Mouse (Mus musculus) midbrain, postnatal 0 days (tissue): Measurements from ENCODE around the gene Scamp4. TPM values are rescaled to one million over a fixed set of nuclear protein-coding genes. Genes with fewer than 3 reads are reported as not detected.

ENCODE experiments used
- ATAC-seq: fragments of 200-750 bp; cut with Nextera tagmentation; 2 replicates; pipeline ENCODE4 v1.8.0; 2017; ENCODE audit warnings: moderate number of reproducible peaks, mild to moderate bottlenecking, moderate TSS enrichment, moderate library complexity; ENCODE audit not compliant: low FRiP score
- DNase-seq: peaks from one replicate; pipeline ENCODE4 v3.0.0-alpha.2; 2015; ENCODE audit warnings: low spot score
- H3K27ac ChIP-seq: fragments of 300-500 bp; sonication (generic); 2 replicates; pipeline ENCODE4 v1.5.1; 2014; ENCODE audit warnings: low read depth, mild to moderate bottlenecking, low read length, mixed read lengths
- H3K27me3 ChIP-seq: fragments of 300-500 bp; sonication (generic); 2 replicates; pipeline ENCODE4 v1.6.1; 2014; ENCODE audit warnings: low read length, control low read depth, mixed read lengths; ENCODE audit not compliant: insufficient read depth
- H3K36me3 ChIP-seq: fragments of 300-500 bp; sonication (generic); 2 replicates; pipeline ENCODE4 v1.6.1; 2014; ENCODE audit warnings: low read length, control low read depth, mixed read lengths; ENCODE audit not compliant: insufficient read depth
- H3K4me1 ChIP-seq: fragments of 300-500 bp; sonication (generic); 2 replicates; pipeline ENCODE4 v1.6.1; 2014; ENCODE audit warnings: mild to moderate bottlenecking, control low read depth, antibody characterized with exemption, low read length, mixed read lengths; ENCODE audit not compliant: insufficient read depth
- H3K4me2 ChIP-seq: fragments of 300-500 bp; sonication (generic); 2 replicates; pipeline ENCODE4 v1.6.1; 2014; ENCODE audit warnings: low read depth, mild to moderate bottlenecking, low read length, mixed read lengths; ENCODE audit not compliant: poor library complexity, severe bottlenecking
- H3K4me3 ChIP-seq: fragments of 300-500 bp; sonication (generic); 2 replicates; pipeline ENCODE4 v1.5.1; 2014; ENCODE audit warnings: low read depth, mild to moderate bottlenecking, low read length, moderate library complexity
- H3K9ac ChIP-seq: fragments of 300-500 bp; sonication (generic); replicated peaks from 2 replicates; pipeline ENCODE4 v1.6.1; 2014; ENCODE audit warnings: mild to moderate bottlenecking, low read length, moderate library complexity, mixed read lengths; ENCODE audit not compliant: poor library complexity, severe bottlenecking
- H3K9me3 ChIP-seq: fragments of 300-500 bp; sonication (generic); 2 replicates; pipeline ENCODE4 v1.6.1; 2016; ENCODE audit warnings: low read length, control low read depth
- CTCF ChIP-seq: IDR thresholded peaks from 2 replicates; pipeline ENCODE4 v1.5.1; 2016; ENCODE audit warnings: antibody characterized with exemption, mild to moderate bottlenecking
- WGBS: fragments of 180-500 bp; shearing (Covaris S2); extraction: QIAGEN DNeasy Blood & Tissue Kit; methylation state at CpG from one replicate; pipeline ENCODE4 v1.1.7; 2014; 5-methylcytosine and 5-hydroxymethylcytosine counted together
- polyA plus RNA-seq: library from polyadenylated mRNA; unstranded; fragments of >200 nt; fragmentation: Nextera tagmentation; extraction: Ambion mirVana; gene quantifications from 2 replicates; pipeline ENCODE4 v1.2.1, GENCODE M21; 2015
- total RNA-seq: library from RNA; depleted of rRNA; stranded (reverse); fragments of >200 nt; gene quantifications from 2 replicates; pipeline ENCODE4 v1.2.3, GENCODE M21; 2014

The Scamp4 gene
- total and polyA plus RNA-seq, 2 experiments from 2014 or later, result 32.4 to 73.1 TPM

DNA sequence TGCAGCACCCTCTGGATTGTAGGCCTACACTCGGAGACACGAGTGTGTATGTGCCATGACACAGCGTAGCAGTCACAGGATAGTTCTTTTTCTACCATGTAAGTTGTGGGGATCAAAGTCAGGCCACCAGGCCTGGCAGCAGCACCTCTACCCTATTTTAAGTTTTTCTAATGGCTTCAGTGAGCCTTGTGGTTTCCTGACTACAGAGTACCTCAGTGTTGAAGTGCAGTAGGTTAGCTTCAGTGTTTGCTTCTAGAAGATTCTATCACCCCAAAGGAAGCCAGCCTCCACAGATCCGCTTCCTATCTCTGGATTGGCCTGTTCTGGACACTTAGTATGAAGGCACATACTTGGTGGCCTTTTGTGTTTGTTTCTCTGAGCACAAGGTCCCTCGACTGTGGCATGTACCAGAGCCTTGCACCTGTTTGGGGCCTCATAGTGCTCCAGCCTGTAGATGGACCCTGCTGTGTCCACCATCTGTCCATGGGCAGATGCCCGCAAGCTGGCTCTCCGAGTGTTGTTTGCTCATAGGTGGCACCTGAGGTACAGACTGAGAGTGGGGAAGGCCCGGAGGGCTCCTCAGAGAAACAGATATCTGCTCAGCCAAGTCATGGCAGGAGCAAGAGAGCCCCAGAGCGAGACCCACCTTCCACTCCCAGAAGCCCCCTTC, 7.6 kb downstream of the Scamp4 start:
- 92% methylated on average over 9 of the region's 9 CpGs for WGBS
- Histone ChIP-seq H3K36me3 (peaks cover 58% of the 10 kb centered on the region), H3K27me3 (no peaks in the 10 kb centered on the region), H3K27ac (no peak overlapping the region), H3K4me2 (no peak overlapping the region), H3K9ac (no peak overlapping the region), H3K9me3 (no peaks in the 10 kb centered on the region), H3K4me1 (no peaks in the 10 kb centered on the region), H3K4me3 (no peak overlapping the region)
- no peak for TF ChIP-seq CTCF
- ATAC-seq (no peak), DNase-seq (no peak)

DNA sequence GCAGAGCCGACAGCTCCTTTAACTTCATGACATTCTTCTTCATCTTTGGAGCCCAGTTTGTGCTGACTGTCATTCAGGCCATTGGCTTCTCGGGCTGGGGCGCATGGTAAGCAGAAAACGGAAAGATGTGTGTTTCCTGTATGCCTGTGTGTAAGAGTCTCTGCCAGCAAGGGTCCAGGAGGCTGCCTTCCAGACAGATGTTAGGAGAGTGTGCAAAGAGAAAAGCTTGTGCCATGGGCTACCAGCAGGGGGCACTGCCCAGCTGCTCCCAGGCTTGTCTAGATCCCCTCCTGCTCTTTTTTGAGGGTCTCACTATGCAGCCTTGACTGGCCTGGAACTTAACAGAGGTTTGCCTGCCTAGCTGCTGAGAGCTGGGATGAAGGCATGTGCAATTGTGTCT, 8.4 kb downstream of the Scamp4 start:
- no peaks in the 10 kb centered on the region for H3K4me1 ChIP-seq
- TF ChIP-seq CTCF, result peak; percentile 73
- no peak overlapping the region for H3K4me3 ChIP-seq
- H3K27ac ChIP-seq, result no peak overlapping the region
- H3K36me3 ChIP-seq, result peaks cover 64% of the 10 kb centered on the region
- no peaks in the 10 kb centered on the region for H3K9me3 ChIP-seq
- WGBS, result 81% methylated on average over 4 of the region's 4 CpGs
- no peak for ATAC-seq
- no peak for DNase-seq
- no peaks in the 10 kb centered on the region for H3K27me3 ChIP-seq
- no peak overlapping the region for H3K4me2 ChIP-seq
- H3K9ac ChIP-seq, result no peak overlapping the region

DNA sequence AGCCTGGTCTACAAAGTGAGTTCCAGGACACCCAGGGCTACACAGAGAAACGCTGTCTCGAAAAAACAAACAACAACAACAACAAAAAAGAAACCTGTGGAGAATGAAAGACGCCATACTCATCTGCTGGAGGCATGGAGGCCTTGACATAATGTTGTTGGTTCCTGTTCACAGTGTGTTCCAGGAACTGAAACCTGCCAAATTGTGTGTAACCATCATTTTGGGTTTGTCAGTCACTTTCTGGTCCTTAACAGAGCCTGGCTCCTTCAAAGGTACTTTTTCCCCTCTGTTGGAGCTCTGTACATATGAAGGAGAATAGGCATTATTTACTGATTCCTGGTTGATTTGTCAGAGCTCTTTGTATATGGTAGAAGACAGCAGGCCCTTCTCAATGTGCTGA, 9.2 kb downstream of the Scamp4 start:
- no peak overlapping the region for H3K4me3 ChIP-seq
- DNase-seq, result no peak
- H3K27ac ChIP-seq, result no peak overlapping the region
- no peaks in the 10 kb centered on the region for H3K9me3 ChIP-seq
- H3K4me1 ChIP-seq, result no peaks in the 10 kb centered on the region
- no peak overlapping the region for H3K9ac ChIP-seq
- no peaks in the 10 kb centered on the region for H3K27me3 ChIP-seq
- WGBS, result 95% methylated on average over 3 of the region's 3 CpGs
- peaks cover 57% of the 10 kb centered on the region for H3K36me3 ChIP-seq
- TF ChIP-seq CTCF, result no peak
- H3K4me2 ChIP-seq, result no peak overlapping the region
- no peak for ATAC-seq

DNA sequence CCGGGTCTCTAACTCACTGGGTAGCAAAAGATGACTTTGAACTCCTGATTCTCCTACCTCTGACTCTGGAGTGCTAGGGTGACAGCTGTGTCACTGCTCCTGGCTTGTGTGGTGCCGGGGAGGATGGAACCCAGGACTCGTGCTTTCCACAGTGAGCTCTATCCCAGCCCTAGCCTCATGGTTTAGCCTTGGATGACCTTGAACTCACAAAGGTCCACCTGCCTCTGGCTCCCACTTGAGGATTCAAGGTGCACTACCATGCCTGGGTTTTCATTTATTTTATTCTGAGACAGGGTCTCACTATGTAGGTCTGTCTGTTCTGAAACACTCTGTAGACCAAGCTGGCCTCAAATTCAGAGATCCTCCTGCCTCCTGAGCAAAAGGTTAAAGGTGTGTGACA, 11.1 kb downstream of the Scamp4 start:
- H3K4me1 ChIP-seq, result no peaks in the 10 kb centered on the region
- WGBS, result 93% methylated on average over 3 of the region's 3 CpGs
- no peak overlapping the region for H3K27ac ChIP-seq
- no peaks in the 10 kb centered on the region for H3K27me3 ChIP-seq
- no peak overlapping the region for H3K4me2 ChIP-seq
- H3K9ac ChIP-seq, result no peak overlapping the region
- ATAC-seq (no peak), DNase-seq (no peak)
- H3K9me3 ChIP-seq, result no peaks in the 10 kb centered on the region
- TF ChIP-seq CTCF, result no peak
- H3K4me3 ChIP-seq, result no peak overlapping the region
- H3K36me3 ChIP-seq, result peaks cover 38% of the 10 kb centered on the region

DNA sequence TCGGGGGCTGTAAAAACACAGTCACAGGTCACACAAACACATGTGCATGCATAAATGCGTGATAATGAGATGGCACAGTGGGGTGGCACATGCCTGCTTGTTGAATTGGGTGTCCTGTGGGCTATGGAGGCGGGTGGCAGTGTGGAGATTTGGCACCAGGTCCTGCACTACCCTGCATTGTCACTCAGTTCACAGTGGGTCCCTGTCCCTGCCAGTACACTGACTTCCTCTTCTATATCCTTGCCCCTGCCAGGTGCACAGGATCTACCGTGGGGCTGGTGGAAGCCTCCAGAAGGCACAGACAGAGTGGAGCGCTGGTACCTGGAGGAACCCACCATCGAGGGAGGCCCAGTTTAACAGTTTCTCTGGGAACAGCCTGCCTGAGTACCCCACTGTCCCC, 11.7 kb downstream of the Scamp4 start:
- no peaks in the 10 kb centered on the region for H3K27me3 ChIP-seq
- no peaks in the 10 kb centered on the region for H3K4me1 ChIP-seq
- 90% methylated on average over 6 of the region's 6 CpGs for WGBS
- ATAC-seq, result no peak
- no peak overlapping the region for H3K4me3 ChIP-seq
- peaks cover 33% of the 10 kb centered on the region for H3K36me3 ChIP-seq
- no peak overlapping the region for H3K4me2 ChIP-seq
- H3K9ac ChIP-seq, result no peak overlapping the region
- no peak for TF ChIP-seq CTCF
- no peaks in the 10 kb centered on the region for H3K9me3 ChIP-seq
- H3K27ac ChIP-seq, result no peak overlapping the region
- DNase-seq, result no peak

DNA sequence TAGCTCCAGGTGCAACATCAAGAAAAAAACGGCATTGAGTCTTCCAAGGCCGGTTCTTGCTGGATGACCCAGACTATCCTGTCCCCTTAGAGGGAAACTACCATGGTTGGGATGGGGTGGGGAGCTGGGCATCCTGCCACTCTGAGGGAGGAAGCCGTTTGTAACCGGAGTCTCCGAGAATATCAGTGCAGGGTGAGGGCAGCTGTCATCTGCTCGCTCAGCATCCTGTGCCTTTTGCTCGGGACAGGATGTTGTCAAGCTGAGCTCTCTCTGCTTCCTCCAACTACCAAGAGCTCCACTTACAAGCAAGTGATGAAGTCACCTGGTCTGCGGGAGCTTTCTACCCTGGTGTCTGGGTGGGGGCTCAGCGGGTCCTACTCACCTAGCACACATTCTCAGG, 15.5 kb downstream of the Scamp4 start:
- H3K27me3 ChIP-seq, result no peaks in the 10 kb centered on the region
- H3K9ac ChIP-seq, result no peak overlapping the region
- H3K9me3 ChIP-seq, result no peaks in the 10 kb centered on the region
- DNase-seq (no peak), ATAC-seq (no peak)
- no peak overlapping the region for H3K4me2 ChIP-seq
- no peak overlapping the region for H3K4me3 ChIP-seq
- peaks cover 22% of the 10 kb centered on the region for H3K36me3 ChIP-seq
- WGBS, result 81% methylated on average over 9 of the region's 9 CpGs
- no peak overlapping the region for H3K27ac ChIP-seq
- H3K4me1 ChIP-seq, result no peaks in the 10 kb centered on the region
- TF ChIP-seq CTCF, result no peak
